Mouse (Mus musculus) liver, adult 2 months (tissue): ENCODE results near the gene Anapc1. TPM values are rescaled to one million over a fixed set of nuclear protein-coding genes. Genes with fewer than 3 reads are reported as not detected.
A peak's percentile ranks its signal among the peaks of the same experiment; 100 is the strongest.

ENCODE experiments used
- DNase-seq: peaks from one replicate; pipeline ENCODE4 v3.0.0-alpha.2; 2011; ENCODE audit warnings: low read depth, low spot score; ENCODE audit errors: extremely low read depth
- H3K27ac ChIP-seq: fragments of 200-500 bp; replicated peaks from 2 replicates; pipeline ENCODE4 v1.5.1; 2012; ENCODE audit warnings: low read depth, mild to moderate bottlenecking, control low read depth, inconsistent platforms, low read length; ENCODE audit not compliant: insufficient read depth
- H3K27me3 ChIP-seq: fragments of 200-500 bp; 2 replicates; pipeline ENCODE4 v1.6.1; 2012; ENCODE audit warnings: mild to moderate bottlenecking, moderate library complexity, low read length, inconsistent platforms; ENCODE audit not compliant: control insufficient read depth, insufficient read depth
- H3K36me3 ChIP-seq: fragments of 200-500 bp; 2 replicates; pipeline ENCODE4 v1.6.1; 2012; ENCODE audit warnings: low read length, inconsistent platforms; ENCODE audit not compliant: control insufficient read depth, insufficient read depth
- H3K4me1 ChIP-seq: fragments of 200-500 bp; 2 replicates; pipeline ENCODE4 v1.6.1; 2011; ENCODE audit warnings: low read length; ENCODE audit not compliant: control insufficient read depth, insufficient read depth
- H3K4me3 ChIP-seq: fragments of 200-500 bp; 2 replicates; pipeline ENCODE4 v1.5.1; 2011; ENCODE audit warnings: low read depth, mild to moderate bottlenecking, control low read depth, low read length, moderate library complexity; ENCODE audit not compliant: insufficient read depth
- H3K79me2 ChIP-seq: fragments of 200-500 bp; 2 replicates; pipeline ENCODE4 v1.6.1; 2012; ENCODE audit warnings: inconsistent platforms, mild to moderate bottlenecking, low read length, moderate library complexity; ENCODE audit not compliant: control insufficient read depth, insufficient read depth
- H3K9ac ChIP-seq: fragments of 200-500 bp; 2 replicates; pipeline ENCODE4 v1.6.1; 2012; ENCODE audit warnings: low read depth, mild to moderate bottlenecking, control low read depth, inconsistent platforms, low read length
- CTCF ChIP-seq: fragments of 200-500 bp; IDR thresholded peaks from 2 replicates; pipeline ENCODE4 v1.5.1; 2011; ENCODE audit warnings: low read depth, low read length, control low read depth
- POLR2A ChIP-seq: fragments of 200-500 bp; IDR thresholded peaks from 2 replicates; pipeline ENCODE4 v1.6.1; 2011; ENCODE audit warnings: low read length, control low read depth; ENCODE audit not compliant: insufficient read depth; ENCODE audit errors: extremely low read depth
- WGBS: fragments of 180-500 bp; shearing (Covaris S2); methylation state at CpG from one replicate; pipeline ENCODE4 v1.1.7; 2018; 5-methylcytosine and 5-hydroxymethylcytosine counted together
- polyA plus RNA-seq: library from polyadenylated mRNA; depleted of rRNA; stranded (reverse); fragments of >200 nt; gene quantifications from 2 replicates; pipeline ENCODE4 v1.2.3, GENCODE M21; 2012
- total RNA-seq: library from RNA; depleted of rRNA; stranded (reverse); fragments of >200 nt; gene quantifications from 2 replicates; pipeline ENCODE4 v1.2.3, GENCODE M21; 2014

Gene Anapc1
- total and polyA plus RNA-seq, 2 experiments: 22.3 to 33.0 TPM

- WGBS: 42% methylated on average over 16 of the region's 16 CpGs
- H3K36me3 ChIP-seq: no peaks in the 10 kb centered on the region
- no peaks in the 10 kb centered on the region for H3K27me3 ChIP-seq
- H3K27ac ChIP-seq: no peak overlapping the region
- H3K9ac ChIP-seq: no peak overlapping the region
- TF ChIP-seq POLR2A (no peak), CTCF (peak; percentile 65)
- H3K4me1 ChIP-seq: peaks cover 3% of the 10 kb centered on the region; the same call in 1 of the 2 replicates
- DNase-seq: peak; percentile 64
- H3K79me2 ChIP-seq: no peaks in the 10 kb centered on the region
- no peak overlapping the region for H3K4me3 ChIP-seq
These were observed 114.2 kb downstream of the Anapc1 start for GRCm38 (mm10) chr2:128572726-128573624.

- Histone ChIP-seq H3K9ac (no peak overlapping the region), H3K4me3 (no peak overlapping the region), H3K79me2 (no peaks in the 10 kb centered on the region), H3K4me1 (peaks cover 19% of the 10 kb centered on the region), H3K27me3 (no peaks in the 10 kb centered on the region), H3K36me3 (no peaks in the 10 kb centered on the region), H3K27ac (no peak overlapping the region)
- TF ChIP-seq CTCF: no peak
- no peak for TF ChIP-seq POLR2A
- WGBS: 87% methylated on average over 4 of the region's 4 CpGs
- no peak for DNase-seq
These were observed 116.2 kb downstream of the Anapc1 start for GRCm38 (mm10) chr2:128571001-128571400.

DNA sequence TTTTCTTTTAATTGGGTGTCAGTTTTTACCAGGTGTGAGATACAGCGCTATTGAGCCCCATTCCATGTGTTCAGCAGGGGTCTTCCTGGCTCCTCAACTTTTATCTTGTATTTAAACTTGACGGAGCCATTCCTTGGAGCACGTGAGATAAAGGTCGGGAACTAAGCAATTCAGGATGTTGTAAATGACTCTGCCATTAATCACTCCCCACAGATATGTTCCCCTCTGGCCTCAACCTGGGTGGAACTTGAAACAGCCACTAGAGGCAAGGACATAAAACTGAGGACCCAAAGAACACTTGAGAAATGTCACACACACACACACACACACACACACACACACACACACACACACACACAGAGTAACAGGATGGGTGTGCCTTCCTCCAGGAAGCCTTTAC, 118.7 kb downstream of the Anapc1 start:
- 66% methylated on average over 4 of the region's 4 CpGs for WGBS
- no peaks in the 10 kb centered on the region for H3K79me2 ChIP-seq

DNA sequence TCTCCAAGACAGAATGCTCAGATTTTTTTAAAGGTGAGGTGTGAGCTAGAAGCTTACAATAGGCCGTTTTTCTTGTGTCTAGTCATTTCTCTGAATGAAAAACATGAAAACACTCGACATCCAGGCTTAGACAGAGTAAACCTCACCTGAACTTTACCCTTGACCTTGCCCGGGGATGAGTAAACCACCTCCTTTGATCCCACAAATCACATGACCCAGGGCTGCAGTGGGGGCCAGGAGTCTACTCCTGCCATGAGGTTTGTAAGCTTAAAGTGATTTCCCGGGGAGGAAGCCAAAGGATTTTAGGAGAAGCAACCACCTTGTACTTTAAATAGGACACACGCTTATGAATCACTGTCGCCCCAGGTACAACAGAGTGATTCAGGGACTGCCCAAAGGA, 119.2 kb downstream of the Anapc1 start:
- peak; percentile 89 for DNase-seq
- 23% methylated on average over 6 of the region's 6 CpGs for WGBS
- Histone ChIP-seq H3K79me2 (no peaks in the 10 kb centered on the region), H3K27me3 (no peaks in the 10 kb centered on the region), H3K4me3 (no peak overlapping the region), H3K27ac (peak overlapping the region; percentile 75), H3K4me1 (peaks cover 23% of the 10 kb centered on the region), H3K36me3 (no peaks in the 10 kb centered on the region), H3K9ac (no peak overlapping the region)
- TF ChIP-seq CTCF (no peak), POLR2A (no peak)

More for the DNA sequence above, 118.7 kb downstream of the Anapc1 start:
- H3K4me1 ChIP-seq: peaks cover 23% of the 10 kb centered on the region
- no peak for TF ChIP-seq POLR2A
- no peak for TF ChIP-seq CTCF
- H3K36me3 ChIP-seq: no peaks in the 10 kb centered on the region
- no peaks in the 10 kb centered on the region for H3K27me3 ChIP-seq
- H3K9ac ChIP-seq: no peak overlapping the region
- DNase-seq: no peak
- H3K4me3 ChIP-seq: no peak overlapping the region
- H3K27ac ChIP-seq: no peak overlapping the region

DNA sequence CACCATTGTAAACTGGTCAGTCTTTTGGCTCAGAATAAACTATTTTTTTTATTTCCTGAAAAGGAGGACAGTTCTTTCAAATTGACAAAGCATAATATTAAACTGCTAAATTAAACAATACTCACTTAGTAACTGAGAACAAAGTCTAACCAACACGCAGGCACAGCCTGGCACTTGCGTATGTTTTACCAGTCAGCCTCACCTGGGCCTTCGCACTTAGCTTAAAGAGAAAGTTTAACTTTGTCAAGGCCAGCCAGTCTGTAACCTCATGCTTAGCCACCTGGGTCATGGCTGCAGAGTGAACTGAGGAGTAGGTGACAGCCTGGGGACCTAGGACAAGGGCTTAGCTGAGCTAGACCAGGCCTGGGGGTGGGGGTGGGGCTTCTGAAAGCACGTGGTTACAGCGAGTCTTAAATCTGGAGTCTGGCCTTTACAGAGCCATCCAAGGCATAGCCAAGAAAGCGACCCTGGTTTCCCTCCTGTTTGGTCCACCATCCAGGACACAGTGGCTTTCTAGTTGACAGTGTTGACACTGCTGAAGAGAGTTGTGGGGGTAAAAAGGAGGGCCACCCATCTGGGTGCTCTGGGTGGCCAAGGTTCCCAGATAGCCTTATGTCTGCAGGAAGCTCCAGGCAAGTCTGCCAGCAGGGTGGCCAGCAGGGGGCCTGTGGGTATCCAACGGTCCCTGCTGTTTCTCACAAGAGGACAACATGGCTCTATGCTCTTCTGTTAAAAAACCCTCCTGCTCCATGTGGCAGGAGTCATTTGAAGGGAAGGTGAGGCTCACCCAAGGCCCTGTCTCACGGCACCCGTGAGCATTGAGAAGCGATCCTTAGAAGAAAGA, 120.7 kb downstream of the Anapc1 start:
- Histone ChIP-seq H3K4me1 (peaks cover 23% of the 10 kb centered on the region), H3K27ac (peak overlapping the region; percentile 38), H3K4me3 (no peak overlapping the region), H3K27me3 (no peaks in the 10 kb centered on the region), H3K79me2 (no peaks in the 10 kb centered on the region), H3K9ac (no peak overlapping the region), H3K36me3 (no peaks in the 10 kb centered on the region)
- WGBS: 50% methylated on average over 10 of the region's 10 CpGs
- TF ChIP-seq POLR2A (no peak), CTCF (peak; percentile 50)
- peak; percentile 92 for DNase-seq

DNA sequence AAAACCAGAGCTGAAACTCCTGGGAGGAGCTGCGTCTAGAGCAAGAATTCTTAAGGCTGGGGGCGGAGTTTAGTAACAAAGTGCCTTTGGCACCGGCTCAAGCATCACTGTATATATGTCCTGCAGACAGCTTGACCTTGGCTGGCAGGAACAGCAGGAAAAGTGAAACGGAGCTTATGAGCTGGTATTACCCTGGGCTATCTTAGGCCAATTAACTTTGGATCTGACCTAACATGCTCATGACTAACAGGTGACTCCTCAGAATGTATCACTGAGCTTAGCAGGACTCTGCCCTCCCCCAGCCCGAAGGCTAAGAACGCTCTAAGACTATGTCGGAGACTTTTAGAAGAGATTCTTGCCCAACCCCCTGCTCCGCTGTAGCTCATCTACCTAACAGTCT, 121.3 kb downstream of the Anapc1 start:
- Histone ChIP-seq H3K4me1 (peaks cover 23% of the 10 kb centered on the region), H3K79me2 (no peaks in the 10 kb centered on the region), H3K27ac (peak overlapping the region; percentile 38), H3K36me3 (no peaks in the 10 kb centered on the region), H3K9ac (no peak overlapping the region), H3K27me3 (no peaks in the 10 kb centered on the region), H3K4me3 (no peak overlapping the region)
- WGBS: 66% methylated on average over 8 of the region's 8 CpGs
- no peak for DNase-seq
- TF ChIP-seq POLR2A: no peak
